Mouse (Mus musculus): Measurements from ENCODE around the gene Krt76.

Gene Krt76

DNA sequence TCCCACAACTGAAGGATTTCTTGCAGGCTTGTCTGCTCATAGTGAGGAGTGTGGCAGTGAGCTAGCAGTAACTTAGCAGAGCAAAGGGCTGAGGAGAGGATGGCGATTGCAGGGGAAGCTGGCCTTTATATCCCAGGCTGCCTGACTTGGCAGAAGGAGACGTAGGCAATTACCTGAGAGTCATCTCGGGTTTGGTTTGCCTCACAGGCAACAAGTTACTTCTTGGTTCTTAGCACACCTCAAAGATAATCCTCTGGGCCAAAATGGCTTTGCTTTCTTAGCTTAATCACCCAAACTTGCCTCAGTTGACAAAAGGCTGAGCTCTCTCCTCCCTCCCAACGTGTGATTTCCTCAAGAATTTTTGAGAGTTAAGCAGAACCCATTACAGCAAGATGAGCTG lies at the start of gene Krt76:
Gene Krt76, minus strand, starts transcription at position 101 of the 400 bp plus-strand sequence.
- no peak for DNase-seq (ENCODE audit: low spot score)

DNA sequence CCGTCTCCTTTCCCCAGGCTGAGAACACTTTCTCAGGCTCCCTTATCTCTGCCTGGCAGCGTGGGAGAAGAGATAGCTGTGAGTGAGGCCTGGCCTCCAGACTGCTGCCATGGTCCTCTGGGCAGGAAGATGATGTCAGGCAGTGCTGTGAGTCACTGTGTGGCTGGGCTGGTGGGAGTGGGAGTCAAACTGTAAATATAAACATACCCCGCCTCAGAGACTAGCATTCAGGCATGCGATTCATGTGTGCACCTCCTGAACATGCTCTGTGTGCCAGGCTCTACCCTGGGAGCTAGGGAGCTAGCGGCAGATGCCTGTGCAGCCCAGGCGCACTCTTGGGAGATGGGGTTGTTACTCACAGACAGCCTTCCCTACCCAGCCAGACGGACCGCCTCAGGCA lies 49.2 kb upstream of the Krt76 start:
- peak; percentile 69 for DNase-seq (ENCODE audit: low spot score)

DNA sequence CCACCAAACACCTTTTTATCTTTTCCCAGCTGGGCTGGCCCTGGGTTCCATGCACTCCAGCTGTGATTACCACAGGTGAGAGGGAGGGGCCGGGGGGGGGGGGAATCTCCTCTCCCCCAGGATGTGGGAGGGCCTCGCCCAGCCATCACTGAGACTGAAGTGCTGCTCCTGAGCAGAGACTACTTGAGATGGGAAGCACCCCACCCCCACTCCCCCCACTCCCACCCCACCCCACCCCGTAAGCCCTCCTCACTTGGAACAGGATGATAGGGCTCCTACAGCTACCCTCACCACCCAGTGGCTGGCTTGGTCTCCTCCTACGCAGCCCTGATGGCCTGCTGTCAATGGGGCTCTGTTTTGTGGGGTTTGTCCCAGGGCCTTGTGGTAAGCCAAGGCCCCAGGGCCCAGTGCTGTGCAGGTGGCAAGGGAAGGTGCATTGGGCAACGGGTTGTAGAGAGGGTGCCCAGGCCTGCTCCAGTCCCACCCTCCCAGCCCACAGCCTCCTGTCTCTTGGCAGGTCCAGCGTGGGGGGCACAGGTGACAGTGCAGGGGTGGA lies 47.6 kb upstream of the Krt76 start, which contains the start of gene Krt79:
Gene Krt79, minus strand, starts transcription at position 51 of the 556 bp plus-strand sequence.
- no peak for DNase-seq (ENCODE audit: low spot score)

DNA sequence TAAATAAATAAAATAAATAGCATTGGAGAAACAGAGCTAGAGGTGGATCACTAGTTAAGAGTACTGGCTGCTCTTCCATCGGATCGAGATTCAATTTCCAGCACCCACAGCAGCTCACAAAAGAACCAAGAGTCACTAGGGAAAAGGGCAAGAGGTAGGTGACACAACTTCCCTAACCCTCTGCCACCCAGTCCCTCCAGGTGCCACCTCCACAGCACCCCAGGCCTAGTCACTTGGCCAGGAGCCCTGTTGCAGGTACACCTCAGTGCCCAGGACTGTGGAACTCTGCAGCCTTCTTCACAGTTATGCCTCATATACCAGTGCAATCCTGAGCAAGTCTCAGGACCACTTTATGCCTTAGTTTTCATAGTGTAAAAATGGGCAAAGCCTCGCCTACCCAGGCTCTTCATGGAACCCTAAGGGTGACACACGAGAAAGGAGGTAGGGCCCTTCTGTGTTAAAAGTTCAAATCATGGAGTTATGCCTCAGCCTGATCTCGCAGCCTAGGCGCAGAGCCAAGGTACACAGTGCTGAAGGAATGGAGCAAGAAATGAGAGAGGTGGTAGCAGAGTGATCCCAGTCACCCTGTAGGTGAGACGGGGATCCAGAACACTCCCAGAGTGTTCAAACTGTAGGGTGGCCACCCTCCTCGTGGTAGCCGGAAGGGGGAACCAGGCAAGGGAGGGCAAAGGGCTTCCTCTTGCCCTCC lies 46.0 kb upstream of the Krt76 start:
- DNase-seq (ENCODE audit: low spot score) = no peak

DNA sequence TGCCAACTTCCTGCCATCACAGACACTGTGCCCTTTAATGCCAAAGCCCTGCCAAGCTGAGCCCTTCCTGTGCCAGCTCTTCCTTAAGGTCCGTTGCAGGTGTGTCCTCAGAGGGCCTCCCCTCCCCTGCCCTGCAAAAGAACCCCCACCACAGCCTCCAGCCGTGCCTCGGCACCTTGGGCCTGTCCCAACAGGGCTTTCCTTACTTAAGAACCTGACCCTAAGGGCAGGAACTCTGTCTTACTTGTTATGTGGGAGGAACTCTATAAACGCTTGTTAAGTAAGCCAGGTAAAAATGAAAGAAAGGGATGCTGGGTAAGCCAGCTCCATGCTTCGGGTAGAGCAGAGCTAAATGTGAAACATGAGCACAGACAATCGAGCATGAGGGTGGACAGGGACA lies 40.3 kb upstream of the Krt76 start:
- DNase-seq (ENCODE audit: low spot score) = no peak

DNA sequence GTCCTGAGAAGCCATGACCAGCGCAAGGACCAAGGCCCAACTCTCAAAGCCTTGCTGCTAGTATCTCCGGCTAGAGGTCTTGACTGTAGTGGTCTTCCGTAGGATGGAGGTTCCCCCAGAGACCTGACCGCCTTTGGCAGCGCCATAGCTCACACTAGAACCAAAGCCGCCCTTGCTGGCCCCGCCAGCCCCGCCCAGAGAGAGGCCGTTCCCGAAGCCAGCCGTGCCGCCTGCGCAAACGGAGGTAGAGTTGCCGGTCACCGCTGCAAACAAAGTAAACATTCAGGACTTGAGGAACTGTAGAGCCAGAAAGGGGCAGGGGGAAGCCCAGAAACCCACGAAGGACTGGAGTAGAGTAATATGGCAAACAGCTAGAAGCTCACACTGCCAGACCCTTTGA lies 36.9 kb upstream of the Krt76 start:
- no peak for DNase-seq (ENCODE audit: low spot score)

DNA sequence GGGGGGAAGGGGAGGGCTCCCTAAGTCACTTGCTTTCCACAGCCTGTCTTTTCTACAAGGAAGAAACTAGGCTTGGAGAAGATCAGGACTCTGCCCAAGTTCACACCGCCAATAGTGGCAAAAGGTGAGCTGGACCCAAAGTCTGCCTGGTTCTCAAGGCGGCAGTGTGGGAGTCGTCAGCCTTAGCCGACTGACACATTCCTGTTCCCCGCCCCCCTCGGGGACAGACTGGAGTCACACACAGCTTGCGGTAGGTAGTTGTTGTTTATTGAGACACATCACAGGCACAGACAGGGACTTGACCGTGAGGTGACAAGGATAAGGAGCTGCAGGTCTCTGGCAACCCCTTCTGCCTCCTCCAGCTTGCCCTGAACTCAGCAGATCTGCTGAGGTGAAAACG lies 36.4 kb upstream of the Krt76 start:
- no peak for DNase-seq (ENCODE audit: low spot score)

DNA sequence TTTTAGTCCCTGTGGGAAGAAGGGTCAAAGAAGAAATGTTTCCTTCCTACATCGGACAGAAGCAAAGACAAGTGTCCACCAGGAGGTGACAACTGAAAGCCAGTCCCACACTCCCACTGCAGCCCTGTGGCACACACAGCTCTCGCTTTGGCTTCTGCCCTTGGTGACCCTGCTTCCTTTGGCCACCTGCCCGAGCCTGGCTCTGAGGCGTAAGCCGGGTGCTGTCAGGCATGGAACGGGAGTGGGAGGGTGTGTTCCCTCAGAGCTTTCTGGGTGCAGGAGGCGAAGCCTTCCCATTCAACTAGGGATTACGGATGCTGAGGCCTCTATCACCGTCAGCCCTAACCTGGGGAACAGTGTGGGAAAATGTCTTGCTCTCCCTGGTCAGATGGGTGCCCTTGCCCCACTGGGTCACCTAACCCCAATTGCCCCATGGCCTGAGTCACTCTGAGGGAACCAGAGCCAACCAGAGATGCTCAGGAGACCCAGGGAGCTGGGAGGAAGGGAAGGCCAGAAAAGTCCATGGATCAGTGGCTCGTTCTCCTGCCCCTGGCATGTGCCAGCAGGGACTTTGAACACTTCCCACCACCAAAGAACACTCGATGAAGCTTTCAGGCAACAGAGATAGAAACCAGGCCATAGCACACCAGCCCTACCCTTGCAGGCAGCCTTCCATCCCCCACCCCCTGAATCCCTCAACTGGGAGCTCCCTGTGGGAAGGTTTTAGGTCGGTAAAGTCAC lies 34.8 kb upstream of the Krt76 start:
- DNase-seq (ENCODE audit: low spot score) = peak; percentile 29

DNA sequence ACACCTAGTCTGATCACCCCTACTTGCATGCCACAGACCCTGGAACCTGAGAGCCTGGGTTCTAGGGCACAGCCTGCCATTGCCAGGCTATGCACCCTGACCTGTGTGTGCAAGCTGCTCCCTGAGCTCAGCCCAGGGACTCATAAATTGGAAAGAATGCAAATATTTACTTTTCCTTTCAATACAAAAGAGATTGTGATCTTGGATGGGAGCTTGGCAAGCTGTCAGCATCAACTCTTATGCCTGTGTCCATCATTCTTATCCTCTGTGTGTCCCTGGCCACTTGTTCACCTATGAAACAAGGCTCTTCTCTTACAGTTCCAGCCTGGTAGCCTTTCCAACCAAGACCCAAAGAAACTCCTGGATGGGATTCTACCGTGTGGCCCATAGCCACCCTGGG lies 32.3 kb upstream of the Krt76 start:
- no peak for DNase-seq (ENCODE audit: low spot score)

DNA sequence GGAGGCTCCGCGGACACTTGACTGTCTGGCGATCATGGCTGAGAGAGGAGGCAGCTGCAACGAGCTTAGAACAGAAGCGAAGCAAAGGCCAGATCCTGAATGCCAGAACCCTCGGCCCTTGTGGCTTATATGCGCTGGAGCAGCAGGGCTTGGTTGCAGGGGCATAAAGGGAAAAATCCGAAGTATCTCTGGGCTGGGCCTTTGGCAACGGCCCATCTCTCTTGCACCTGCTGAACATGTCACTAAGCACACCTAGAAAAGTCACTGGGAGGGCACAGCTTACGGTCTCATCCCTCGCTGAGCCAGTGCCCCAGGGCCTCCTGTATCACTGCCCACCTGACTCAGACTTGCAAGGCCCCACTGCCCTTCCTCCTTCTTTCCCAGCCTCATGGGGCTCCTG lies 31.9 kb upstream of the Krt76 start, which contains the start of gene Krt4:
Gene Krt4, minus strand, starts transcription at position 101 of the 400 bp plus-strand sequence.
- no peak for DNase-seq (ENCODE audit: low spot score)

DNA sequence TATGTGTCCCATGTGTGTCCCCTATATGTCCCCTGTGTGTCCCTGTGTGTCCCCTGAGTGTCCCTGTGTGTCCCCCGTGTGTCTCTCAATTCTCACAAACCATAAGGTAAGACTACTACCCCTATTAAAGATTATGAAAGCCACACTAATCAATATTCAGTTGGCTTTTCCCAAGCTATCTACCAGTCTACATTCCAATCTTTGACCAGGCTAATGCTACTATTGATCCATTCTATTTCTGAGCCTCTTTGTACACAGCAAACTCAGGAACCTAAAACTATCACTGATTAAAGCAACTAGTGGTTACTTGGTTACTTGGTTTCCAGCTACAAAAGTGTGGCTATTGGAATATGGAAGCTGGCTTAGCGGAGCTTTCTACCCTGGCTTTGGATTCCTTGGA lies 29.6 kb upstream of the Krt76 start:
- DNase-seq (ENCODE audit: low spot score) = no peak

DNA sequence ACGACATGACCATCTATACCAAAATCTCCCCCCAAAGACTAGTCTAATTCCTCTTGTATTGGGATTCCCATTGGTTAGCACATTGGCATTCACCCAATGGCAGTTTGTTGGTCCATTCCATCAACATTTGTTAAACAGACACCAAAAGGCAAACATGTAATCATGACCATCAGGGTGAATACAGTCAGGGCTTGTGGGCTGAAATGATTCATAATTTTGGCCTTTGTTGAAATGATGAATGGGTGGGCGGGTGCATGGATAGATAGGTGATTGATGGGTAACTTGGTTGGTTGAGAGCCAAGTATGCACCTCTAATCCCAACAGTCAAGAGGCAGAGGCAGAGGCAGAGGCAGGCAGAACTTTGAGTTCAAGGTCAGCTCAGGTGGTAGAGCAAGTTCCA lies 23.4 kb upstream of the Krt76 start:
- no peak for DNase-seq (ENCODE audit: low spot score)

DNA sequence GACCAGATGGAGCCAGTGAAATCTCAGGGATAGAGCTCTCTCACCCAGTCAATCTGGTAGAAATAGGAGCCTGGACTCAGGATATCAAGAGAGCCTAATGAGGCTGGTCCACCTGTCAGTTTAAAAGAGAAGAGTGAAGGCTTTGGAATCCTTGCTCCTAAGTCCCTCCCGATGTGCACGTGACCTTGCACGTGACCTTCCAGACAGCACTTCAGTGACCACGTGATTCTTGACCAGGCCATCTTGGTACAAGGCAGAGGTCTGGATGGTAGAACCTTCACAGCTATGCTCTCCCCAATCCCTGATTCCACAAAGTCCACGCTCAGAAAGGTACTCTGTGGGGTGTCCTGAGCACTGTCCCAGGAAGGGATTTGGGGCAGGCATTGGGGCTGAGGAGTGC lies 12.1 kb upstream of the Krt76 start:
- DNase-seq (ENCODE audit: low spot score) = no peak

DNA sequence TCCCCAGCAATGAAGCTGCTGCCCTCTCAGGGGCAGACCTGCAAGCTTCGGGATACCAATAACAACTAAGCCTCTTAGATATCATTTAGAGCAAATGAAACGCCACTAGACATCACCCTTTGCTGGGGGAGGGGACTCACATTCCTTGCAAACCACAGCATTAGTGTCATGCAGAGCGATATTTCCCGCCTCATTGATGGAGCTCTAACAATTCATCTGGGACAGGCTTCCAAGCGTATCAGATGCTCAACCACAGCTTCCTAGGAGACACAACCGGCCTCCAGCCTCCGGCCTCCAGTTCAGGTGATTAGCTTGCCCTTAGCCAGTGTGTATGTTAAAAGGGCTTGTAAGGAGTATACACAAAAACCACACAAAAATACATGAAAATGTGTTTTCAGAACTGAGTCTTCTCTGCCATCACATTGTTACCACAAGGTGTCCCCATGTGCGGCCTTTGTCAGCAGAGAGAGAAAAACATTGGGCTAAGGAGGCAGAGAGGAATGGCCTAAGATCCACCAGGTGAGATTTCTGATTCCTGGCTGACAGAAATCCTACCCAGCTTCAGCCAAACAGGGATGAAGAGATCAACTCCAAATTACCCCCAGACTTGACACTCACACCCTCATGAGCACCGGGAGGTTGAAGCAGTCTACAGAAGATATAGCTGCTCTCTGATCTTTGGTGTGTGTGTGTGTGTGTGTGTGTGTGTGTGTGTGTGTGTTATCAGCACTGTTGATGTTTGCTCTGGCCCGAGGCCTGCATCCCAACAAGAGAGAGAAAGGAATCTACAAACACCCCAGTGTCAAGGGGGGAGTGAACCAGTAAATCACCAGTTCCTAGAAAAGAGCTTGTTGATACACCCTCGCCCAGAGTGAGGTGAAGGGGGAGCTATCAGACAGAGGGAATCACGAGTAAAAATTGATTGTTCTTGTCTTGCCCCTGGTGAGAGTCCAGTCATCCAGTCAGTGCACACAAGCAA lies 9.7 kb upstream of the Krt76 start:
- DNase-seq (ENCODE audit: low spot score) = no peak

DNA sequence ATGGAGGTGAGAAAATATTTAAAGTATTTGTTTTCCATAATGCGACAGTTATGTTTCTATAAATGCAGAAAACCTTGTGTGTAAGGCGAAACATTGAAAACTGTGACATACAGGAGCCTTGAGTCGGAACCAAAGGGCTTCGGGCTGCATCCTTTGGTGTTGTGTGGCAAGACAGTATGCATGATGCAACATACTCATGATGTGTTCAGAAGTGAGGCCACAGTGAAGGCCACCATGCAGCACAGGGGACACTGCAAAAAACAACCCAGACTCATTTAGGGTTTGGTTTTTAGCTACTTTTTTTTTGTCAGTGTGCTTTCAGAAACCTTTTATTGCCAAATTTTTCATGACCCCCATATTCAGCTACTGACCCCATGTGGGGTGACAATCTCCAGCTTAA lies 2.5 kb upstream of the Krt76 start:
- DNase-seq (ENCODE audit: low spot score) = no peak

DNA sequence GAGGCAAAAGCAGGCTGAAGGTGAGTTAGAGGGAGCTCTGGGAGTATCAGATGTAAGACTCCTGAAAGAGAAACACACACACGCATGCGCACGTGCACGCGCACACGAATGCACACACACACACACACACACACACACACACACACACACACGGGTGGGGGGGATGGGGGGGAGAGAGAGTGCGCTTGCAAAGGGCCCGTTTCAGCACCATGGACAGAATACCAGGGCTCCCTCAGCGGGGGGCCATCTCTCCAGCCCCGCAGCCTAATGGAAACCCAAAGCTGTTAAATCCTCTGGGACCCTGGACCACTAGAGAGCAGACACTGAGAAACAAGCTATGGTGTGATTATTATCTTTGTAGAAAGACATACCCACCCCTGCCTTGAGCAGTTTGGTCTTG lies 12.9 kb downstream of the Krt76 start:
- DNase-seq (ENCODE audit: low spot score) = no peak

DNA sequence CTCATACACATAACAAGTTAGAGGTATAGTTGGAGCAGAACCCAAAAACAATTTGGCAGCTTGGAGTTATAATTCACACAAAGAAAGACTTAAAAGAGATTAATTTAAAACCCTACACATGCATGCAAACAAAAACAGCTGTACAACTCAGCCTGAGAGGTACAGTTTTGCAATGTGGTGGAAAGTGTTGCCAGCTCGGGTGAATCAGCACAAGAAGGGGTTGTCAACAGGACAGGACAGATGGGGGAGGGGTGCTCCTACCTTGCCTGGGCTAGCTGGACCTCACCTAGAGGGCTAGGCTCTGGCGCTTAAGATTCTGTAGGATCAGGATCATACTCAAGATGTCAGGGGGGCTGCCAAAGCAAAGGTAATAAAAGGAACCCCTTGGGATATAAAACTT lies 14.7 kb downstream of the Krt76 start:
- DNase-seq (ENCODE audit: low spot score) = no peak

DNA sequence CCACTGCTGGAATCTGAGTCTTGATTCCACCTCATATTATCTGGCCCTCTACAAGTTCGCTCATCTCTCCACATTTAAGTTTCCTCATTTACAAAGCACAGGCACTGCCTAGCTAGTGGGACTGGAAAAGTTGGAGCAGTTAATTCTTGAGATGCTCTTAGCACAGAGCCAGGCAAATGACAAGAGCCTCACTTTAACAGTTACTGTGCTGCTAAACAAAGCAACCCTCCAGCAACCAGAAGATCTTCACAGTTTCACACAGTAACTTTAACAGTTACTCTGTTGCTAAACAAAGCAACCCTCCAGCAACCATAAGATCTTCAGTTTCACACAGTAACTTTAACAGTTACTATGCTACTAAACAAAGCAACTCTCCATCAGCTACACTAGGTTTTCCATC lies 18.3 kb downstream of the Krt76 start:
- DNase-seq (ENCODE audit: low spot score) = no peak

DNA sequence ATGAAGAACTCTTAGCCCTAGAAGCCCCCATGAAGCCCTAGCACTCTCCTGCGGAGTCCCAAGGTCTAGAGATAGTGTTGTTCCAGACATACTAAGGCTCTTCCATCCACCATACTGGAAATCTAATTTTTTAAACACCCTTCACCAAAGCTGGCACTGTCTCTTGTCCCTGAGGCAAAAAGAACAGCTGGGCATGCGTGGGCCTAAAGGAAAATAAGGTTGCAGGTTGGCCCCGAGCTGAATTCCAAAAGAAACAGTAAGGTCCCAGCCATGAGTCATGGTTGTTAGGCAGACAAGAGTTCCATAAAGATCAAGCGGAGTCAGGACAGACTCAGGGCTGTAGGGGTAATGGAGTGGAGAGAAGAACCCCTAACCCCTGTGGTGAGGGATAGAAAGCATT lies 19.5 kb downstream of the Krt76 start:
- DNase-seq (ENCODE audit: low spot score) = no peak

DNA sequence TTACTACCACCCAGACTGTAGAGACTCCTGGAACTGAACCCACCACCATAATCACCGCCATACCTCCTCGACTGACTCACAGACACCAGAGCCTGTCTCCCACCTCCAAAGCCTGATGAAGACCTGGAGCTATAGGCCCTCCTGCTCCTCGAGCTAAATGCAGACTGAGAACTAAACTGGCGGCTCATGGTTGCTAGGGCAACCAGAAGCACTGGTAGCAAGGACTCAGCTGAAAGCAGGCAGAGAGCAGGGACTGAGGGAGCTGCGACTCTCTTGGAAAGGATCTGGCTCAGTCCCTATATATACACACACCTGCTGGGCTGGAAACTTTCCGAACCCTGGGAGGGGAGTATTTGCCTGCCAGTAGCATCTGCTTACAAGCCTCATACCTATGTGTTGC lies 23.3 kb downstream of the Krt76 start, which contains the start of gene Krt77:
Gene Krt77, minus strand, starts transcription at position 275 of the 400 bp plus-strand sequence.
- DNase-seq (ENCODE audit: low spot score) = no peak

DNA sequence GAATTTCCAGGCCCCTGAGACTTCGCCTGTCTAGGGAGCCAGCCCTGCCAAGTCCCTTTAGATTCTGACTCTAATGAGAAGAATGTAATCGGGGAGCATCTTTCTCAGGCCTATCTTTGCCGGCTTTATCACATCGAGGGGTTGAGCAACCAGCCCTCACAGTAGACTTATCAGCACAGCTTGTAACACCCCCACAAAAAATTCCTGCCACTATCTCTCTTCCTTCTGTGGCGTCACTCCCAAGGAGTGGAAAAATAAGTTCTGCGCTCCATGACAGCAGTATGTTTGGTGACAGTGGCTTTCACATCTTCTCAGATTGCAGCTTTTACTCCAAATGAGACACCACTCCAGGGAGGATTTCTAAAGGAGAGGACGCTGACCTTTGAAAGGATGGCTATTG lies 26.0 kb downstream of the Krt76 start:
- no peak for DNase-seq (ENCODE audit: low spot score)
